Mouse (Mus musculus) E14TG2a.4 (cell line): Measurements from ENCODE around the gene Xaf1.

Experiments used
- CTCF ChIP-seq: conservative IDR thresholded peaks from 2 replicates; pipeline ENCODE4 v1.5.1; 2014; ENCODE audit warnings: low read length
- NANOG ChIP-seq: IDR thresholded peaks from 2 replicates; pipeline ENCODE4 v1.6.1; 2014; ENCODE audit warnings: borderline replicate concordance, low read length, mixed read lengths
- POU5F1 ChIP-seq: IDR thresholded peaks from 2 replicates; pipeline ENCODE4 v1.6.1; 2014; ENCODE audit warnings: low read length, borderline replicate concordance

- TF ChIP-seq CTCF: no peak
- no peak for TF ChIP-seq POU5F1
- TF ChIP-seq NANOG: no peak
Observed at GRCm38 (mm10) chr11:72336726-72337125, 35.3 kb downstream of the Xaf1 start.
